Mouse (Mus musculus) kidney, adult 2 months (tissue): ENCODE data around the gene Emcn. TPM values are rescaled to one million over a fixed set of nuclear protein-coding genes. Genes with fewer than 3 reads are reported as not detected.

Experiments used
- DNase-seq: peaks from one replicate; pipeline ENCODE4 v3.0.0; 2021
- H3K27ac ChIP-seq: fragments of 200-500 bp; 2 replicates; pipeline ENCODE4 v1.5.1; 2012; ENCODE audit warnings: low read depth, low read length, control low read depth, inconsistent platforms; ENCODE audit not compliant: insufficient read depth
- H3K27me3 ChIP-seq: fragments of 200-500 bp; replicated peaks from 2 replicates; pipeline ENCODE4 v1.6.1; 2012; ENCODE audit warnings: mild to moderate bottlenecking, moderate library complexity, low read length, inconsistent platforms; ENCODE audit not compliant: control insufficient read depth, insufficient read depth
- H3K36me3 ChIP-seq: fragments of 200-500 bp; 2 replicates; pipeline ENCODE4 v1.6.1; 2012; ENCODE audit warnings: mild to moderate bottlenecking, moderate library complexity, low read length, inconsistent platforms; ENCODE audit not compliant: control insufficient read depth, insufficient read depth
- H3K4me1 ChIP-seq: fragments of 200-500 bp; 2 replicates; pipeline ENCODE4 v1.6.1; 2011; ENCODE audit warnings: low read length; ENCODE audit not compliant: control insufficient read depth, insufficient read depth
- H3K4me3 ChIP-seq: fragments of 200-500 bp; 2 replicates; pipeline ENCODE4 v1.5.1; 2011; ENCODE audit warnings: mild to moderate bottlenecking, low read depth, low read length, control low read depth; ENCODE audit not compliant: insufficient read depth
- CTCF ChIP-seq: fragments of 200-500 bp; conservative IDR thresholded peaks from 2 replicates; pipeline ENCODE4 v1.5.1; 2011; ENCODE audit warnings: low read depth, mild to moderate bottlenecking, control low read depth, low read length, moderate library complexity, mixed read lengths; ENCODE audit not compliant: insufficient read depth, insufficient read length
- POLR2A ChIP-seq: fragments of 200-500 bp; IDR thresholded peaks from one replicate; pipeline ENCODE4 v1.6.1; 2011; ENCODE audit warnings: low read depth, low read length, control low read depth
- WGBS: fragments of 180-500 bp; shearing (Covaris S2); methylation state at CpG from one replicate; pipeline ENCODE4 v1.1.7; 2018; 5-methylcytosine and 5-hydroxymethylcytosine counted together
- polyA plus RNA-seq: library from polyadenylated mRNA; depleted of rRNA; stranded (reverse); fragments of >200 nt; gene quantifications from 2 replicates; pipeline ENCODE4 v1.2.3, GENCODE M21; 2012

The Emcn gene
- polyA plus RNA-seq, 1 experiment = 121 TPM

DNA sequence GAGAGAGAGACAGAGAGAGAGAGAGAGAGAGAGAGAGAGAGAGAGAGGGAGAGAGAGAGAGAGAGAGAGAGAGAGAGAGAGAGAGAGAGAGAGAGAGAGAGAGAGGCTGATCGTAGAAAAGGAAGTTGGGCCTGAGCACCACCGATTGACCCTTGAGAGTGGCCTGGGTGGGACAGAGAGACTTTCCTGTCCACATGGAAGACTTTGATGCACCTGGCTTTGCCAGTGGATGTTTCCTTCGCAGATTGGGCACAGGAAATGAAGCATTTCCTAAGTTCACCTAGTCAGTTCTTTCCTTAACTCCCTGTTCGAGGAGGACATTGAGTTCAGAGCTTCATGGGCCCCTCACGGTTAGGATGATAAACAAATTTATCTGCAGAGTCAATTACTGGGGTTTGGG, 2.6 kb downstream of the Emcn start:
- H3K36me3 ChIP-seq = no peaks in the 10 kb centered on the region; the same call in 1 of the 2 replicates
- 62% methylated on average over 5 of the region's 5 CpGs for WGBS

DNA sequence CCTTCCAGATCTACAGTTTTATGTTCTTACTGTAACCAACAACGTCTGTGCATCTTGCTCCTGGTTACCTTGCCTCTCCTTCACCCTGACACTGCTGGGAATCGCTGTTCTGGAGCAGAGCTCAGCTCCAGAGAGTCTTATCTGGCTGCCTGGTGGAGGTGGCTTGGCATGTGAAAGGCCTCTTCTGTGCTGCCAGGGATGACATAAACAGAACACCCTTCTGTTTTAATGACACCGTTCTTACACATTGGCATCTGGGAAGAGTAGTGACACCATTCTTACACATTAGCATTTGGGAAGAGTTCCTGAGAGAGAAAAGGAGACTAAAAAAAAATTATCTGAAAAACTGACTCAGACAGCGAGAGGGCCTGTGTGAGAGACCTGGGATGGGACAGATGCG, 11.0 kb downstream of the Emcn start:
- 71% methylated on average over 5 of the region's 5 CpGs for WGBS
- 0 out of 2 replicates have a peak overlapping the region, but pooled peaks have one; percentile 8 for H3K27ac ChIP-seq
- no peaks in the 10 kb centered on the region for H3K27me3 ChIP-seq
- no peak overlapping the region; the same call in 1 of the 2 replicates for H3K4me3 ChIP-seq
- H3K4me1 ChIP-seq = no peaks in the 10 kb centered on the region
- TF ChIP-seq POLR2A = no peak
- no peak for TF ChIP-seq CTCF
- no peaks in the 10 kb centered on the region for H3K36me3 ChIP-seq
- no peak for DNase-seq

More for the DNA sequence above, 2.6 kb downstream of the Emcn start:
- Histone ChIP-seq H3K27me3 (no peaks in the 10 kb centered on the region), H3K27ac (peak overlapping the region; percentile 8; the same call in 1 of the 2 replicates), H3K4me3 (peak overlapping the region; percentile 48), H3K4me1 (no peaks in the 10 kb centered on the region)
- no peak for TF ChIP-seq CTCF
- TF ChIP-seq POLR2A = no peak
- DNase-seq = peak; percentile 59

DNA sequence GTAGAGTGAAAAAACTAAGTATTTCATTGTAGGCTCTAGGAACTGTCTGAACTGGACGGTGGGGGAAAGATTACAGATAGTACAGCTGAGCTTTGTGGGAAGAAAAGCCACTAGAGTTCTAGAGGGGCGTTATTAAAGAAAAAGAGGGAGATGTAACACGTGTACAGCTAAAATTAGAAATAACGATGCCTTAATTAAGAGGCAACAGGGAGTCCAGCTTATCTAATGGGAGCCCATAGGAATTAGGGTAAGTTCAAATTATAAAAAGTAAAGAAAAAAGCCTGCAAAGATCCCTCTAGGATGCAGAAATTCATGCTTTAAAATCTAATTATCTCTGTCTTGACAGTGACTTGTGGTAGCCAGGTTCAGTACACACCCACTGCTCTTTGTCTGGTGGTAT, 15.8 kb downstream of the Emcn start:
- no peaks in the 10 kb centered on the region for H3K27me3 ChIP-seq
- no peak overlapping the region for H3K27ac ChIP-seq
- TF ChIP-seq POLR2A (no peak), CTCF (no peak)
- no peaks in the 10 kb centered on the region for H3K4me1 ChIP-seq
- H3K4me3 ChIP-seq = no peak overlapping the region
- DNase-seq = no peak
- WGBS = 83% methylated on average over 4 of the region's 4 CpGs
- no peaks in the 10 kb centered on the region for H3K36me3 ChIP-seq

DNA sequence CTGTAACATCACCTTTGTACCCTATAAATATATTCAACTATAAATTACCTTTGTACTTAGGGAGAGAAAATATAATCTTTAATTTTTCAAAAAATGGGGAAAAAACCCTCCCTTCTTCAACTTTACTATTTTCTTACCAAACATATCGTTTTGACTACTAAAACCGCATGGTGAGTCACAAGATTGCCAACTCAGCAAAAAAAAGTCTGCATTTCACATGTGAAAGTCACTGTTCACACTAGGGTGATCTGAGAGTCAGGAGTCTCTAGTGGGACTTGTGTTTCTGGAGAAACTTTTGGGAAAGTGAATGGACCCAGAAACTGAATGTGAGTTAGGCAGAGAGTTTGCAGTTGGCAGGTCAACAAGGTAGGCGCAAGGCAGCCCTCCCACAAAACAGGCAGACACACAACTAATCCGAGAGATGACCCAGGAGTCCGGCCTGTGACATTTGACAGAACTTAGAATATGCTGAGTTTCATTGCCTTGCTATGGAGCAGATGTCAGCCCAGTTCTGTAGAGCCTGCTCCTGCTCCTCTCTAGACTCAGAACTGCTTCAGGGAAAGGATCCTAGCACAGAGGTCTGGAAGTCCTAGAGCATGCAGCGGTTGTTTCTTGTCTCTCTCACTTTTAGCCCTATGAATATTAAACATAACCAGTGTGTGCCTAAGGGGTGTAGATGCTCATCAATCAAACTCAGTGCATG, 26.4 kb downstream of the Emcn start:
- Histone ChIP-seq H3K36me3 (no peaks in the 10 kb centered on the region), H3K27me3 (no peaks in the 10 kb centered on the region), H3K4me1 (no peaks in the 10 kb centered on the region), H3K4me3 (no peak overlapping the region), H3K27ac (no peak overlapping the region)
- TF ChIP-seq POLR2A (no peak), CTCF (no peak)
- WGBS = 78% methylated on average over 6 of the region's 6 CpGs
- DNase-seq = no peak

DNA sequence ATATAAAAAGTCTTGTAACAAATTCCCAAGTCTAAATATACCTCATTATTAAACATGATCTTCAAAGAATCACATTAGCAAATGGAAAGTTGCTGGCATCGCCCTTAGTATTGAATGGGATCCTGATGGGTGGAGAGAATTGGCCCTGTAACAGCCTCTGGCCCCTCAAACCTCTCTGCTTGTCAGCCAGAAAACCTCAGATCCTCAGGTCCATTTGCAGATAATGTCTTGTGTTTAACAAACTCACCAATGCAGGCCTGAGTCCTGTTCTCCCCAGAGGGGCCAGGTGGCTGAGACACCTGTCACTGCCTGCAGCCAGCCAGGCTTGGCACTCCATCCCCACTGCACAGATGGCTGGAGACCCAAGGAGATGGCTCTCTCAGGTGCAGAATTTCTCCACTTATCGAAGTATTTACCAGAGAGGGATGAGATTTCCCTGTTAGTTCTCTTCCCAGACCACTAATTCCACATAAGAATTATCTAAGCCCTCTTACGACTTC, 27.0 kb downstream of the Emcn start:
- no peak for TF ChIP-seq POLR2A
- TF ChIP-seq CTCF = no peak
- Histone ChIP-seq H3K4me3 (no peak overlapping the region), H3K4me1 (no peaks in the 10 kb centered on the region), H3K27me3 (no peaks in the 10 kb centered on the region), H3K27ac (no peak overlapping the region), H3K36me3 (no peaks in the 10 kb centered on the region)
- no peak for DNase-seq
- 66% methylated on average over 3 of the region's 3 CpGs for WGBS

DNA sequence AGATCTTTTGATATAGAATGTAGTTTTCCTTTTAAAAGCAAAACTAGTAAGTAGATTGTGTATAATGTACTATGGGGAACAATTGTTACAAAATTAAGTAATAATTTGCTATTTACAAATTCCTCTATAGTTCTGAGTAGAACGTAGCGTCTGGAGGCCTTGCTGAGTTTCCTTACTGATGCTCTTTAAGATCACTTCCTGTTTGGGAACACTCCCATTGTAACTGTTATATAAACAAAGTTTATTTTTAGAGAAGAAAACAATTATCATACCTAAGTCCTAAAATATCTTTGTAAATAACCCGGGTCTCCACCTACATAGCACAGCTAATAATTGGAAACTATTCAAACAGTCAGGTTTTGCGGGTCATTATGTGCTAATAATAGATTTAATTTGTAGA, 32.0 kb downstream of the Emcn start:
- DNase-seq = no peak
- H3K27ac ChIP-seq = no peak overlapping the region
- TF ChIP-seq CTCF = no peak
- TF ChIP-seq POLR2A = no peak
- H3K4me3 ChIP-seq = no peak overlapping the region
- H3K4me1 ChIP-seq = no peaks in the 10 kb centered on the region
- H3K36me3 ChIP-seq = no peaks in the 10 kb centered on the region
- 67% methylated on average over 4 of the region's 4 CpGs for WGBS
- no peaks in the 10 kb centered on the region for H3K27me3 ChIP-seq

DNA sequence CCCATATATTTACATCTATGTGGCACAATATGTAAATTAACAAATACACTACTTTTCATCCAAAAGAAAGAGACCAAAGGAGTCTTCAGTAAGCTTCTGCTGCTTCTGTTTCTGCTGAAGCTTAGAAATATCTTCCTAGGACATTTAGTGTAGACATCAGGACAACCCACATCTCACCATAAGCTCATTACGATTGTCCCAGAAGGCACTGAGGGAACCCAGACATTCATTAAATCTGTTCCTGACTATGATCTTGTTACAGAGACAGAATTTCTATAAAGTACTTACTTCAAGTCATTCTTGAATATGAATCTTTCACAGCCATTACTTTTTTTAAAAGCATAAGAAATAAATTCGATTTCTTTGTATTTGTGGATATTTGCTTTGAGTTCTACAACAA, 41.4 kb downstream of the Emcn start:
- no peaks in the 10 kb centered on the region for H3K36me3 ChIP-seq
- WGBS = 87% methylated on average over 2 of the region's 2 CpGs
- no peak overlapping the region for H3K4me3 ChIP-seq
- H3K4me1 ChIP-seq = no peaks in the 10 kb centered on the region
- H3K27ac ChIP-seq = no peak overlapping the region
- TF ChIP-seq CTCF = no peak
- TF ChIP-seq POLR2A = no peak
- no peaks in the 10 kb centered on the region for H3K27me3 ChIP-seq
- DNase-seq = no peak
